Mouse (Mus musculus) megakaryocyte, embryonic 14.5 days (primary cell): Measurements from ENCODE around the gene Bbox1.

ENCODE experiments used
- FLI1 ChIP-seq: IDR thresholded peaks from 2 replicates; pipeline ENCODE4 v1.6.1; 2012; ENCODE audit warnings: low read length, inconsistent platforms, mixed read lengths
- GATA1 ChIP-seq: IDR thresholded peaks from 3 replicates; pipeline ENCODE4 v1.6.1; 2012; ENCODE audit warnings: mixed read lengths, low read length, inconsistent platforms, borderline replicate concordance

GRCm38 (mm10) chr2:110314509-110315155 lies at the start of gene Bbox1:
- TF ChIP-seq GATA1 (no peak), FLI1 (no peak)
